Mouse (Mus musculus): ENCODE measurements around the gene Mapt. TPM values are rescaled to one million over a fixed set of nuclear protein-coding genes. Genes with fewer than 3 reads are reported as not detected.

Mapt gene
- polyA plus RNA-seq, 1 experiment from 2014 or later: 235 TPM

DNA sequence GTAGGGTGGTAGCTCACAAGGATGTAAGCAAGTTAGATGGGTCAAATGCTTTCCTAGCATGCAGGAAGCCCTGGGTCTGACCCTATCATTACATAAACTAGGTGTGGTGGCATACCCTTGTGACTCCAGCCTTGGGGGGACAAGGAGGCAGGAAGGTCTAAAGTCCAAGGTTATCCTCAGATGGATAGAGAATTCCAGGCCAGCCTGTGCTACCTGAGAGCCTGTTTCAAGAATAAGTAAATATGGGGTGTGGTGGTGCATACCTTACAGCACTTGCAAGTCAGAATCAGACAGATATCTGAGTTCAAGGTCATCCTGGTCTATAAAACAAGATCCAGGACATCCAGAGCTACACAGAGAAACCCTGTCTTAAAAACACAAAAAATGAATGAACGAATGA lies 96.3 kb downstream of the Mapt start:
- H3K4me2 ChIP-seq (replicated peaks): no peak overlapping the region
- H3K4me1 ChIP-seq: no peaks in the 10 kb centered on the region
- ATAC-seq (ENCODE audit: low FRiP score): no peak
- H3K27me3 ChIP-seq: no peaks in the 10 kb centered on the region
- H3K36me3 ChIP-seq: peaks cover 26% of the 10 kb centered on the region
- 90% methylated on average over 1 of the region's 1 CpGs for WGBS
- no peak overlapping the region for H3K4me3 ChIP-seq
- no peaks in the 10 kb centered on the region for H3K9me3 ChIP-seq (replicated peaks)
- no peak overlapping the region for H3K27ac ChIP-seq
- H3K9ac ChIP-seq: no peak overlapping the region

DNA sequence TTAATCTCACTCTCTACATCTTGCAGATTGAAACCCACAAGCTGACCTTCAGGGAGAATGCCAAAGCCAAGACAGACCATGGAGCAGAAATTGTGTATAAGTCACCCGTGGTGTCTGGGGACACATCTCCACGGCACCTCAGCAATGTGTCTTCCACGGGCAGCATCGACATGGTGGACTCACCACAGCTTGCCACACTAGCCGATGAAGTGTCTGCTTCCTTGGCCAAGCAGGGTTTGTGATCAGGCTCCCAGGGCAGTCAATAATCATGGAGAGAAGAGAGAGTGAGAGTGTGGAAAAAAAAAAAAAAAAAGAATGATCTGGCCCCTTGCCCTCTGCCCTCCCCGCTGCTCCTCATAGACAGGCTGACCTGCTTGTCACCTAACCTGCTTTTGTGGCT lies 96.8 kb downstream of the Mapt start:
- no peak overlapping the region for H3K9ac ChIP-seq
- no peaks in the 10 kb centered on the region for H3K4me1 ChIP-seq
- no peak for ATAC-seq (ENCODE audit: low FRiP score)
- no peak overlapping the region for H3K27ac ChIP-seq
- no peak overlapping the region for H3K4me2 ChIP-seq (replicated peaks)
- no peaks in the 10 kb centered on the region for H3K9me3 ChIP-seq (replicated peaks)
- 88% methylated on average over 6 of the region's 6 CpGs for WGBS
- no peak overlapping the region for H3K4me3 ChIP-seq
- H3K27me3 ChIP-seq: no peaks in the 10 kb centered on the region
- peaks cover 29% of the 10 kb centered on the region for H3K36me3 ChIP-seq

DNA sequence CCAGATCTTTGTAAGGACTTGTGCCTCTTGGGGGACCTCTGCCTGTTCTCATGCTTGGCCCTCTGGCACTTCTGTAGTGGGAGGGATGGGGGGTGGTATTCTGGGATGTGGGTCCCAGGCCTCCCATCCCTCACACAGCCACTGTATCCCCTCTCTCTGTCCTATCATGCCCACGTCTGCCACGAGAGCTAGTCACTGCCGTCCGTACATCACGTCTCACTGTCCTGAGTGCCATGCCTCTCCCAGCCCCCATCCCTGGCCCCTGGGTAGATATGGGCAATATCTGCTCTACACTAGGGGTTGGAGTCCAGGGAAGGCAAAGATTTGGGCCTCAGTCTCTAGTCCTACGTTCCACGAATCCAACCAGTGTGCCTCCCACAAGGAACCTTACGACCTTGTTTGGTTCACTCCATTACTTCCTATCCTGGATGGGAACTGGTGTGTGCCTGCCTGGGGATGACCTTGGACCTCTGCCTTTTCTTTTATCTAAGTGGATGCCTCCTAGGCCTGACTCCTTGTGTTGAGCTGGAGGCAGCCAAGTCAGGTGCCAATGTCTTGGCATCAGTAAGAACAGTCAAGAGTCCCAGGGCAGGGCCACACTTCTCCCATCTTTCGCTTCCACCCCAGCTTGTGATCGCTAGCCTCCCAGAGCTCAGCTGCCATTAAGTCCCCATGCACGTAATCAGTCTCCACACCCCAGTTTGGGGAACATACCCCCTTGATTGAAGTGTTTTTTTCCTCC lies 98.2 kb downstream of the Mapt start:
- H3K36me3 ChIP-seq: peaks cover 39% of the 10 kb centered on the region
- ATAC-seq (ENCODE audit: low FRiP score): no peak
- H3K27ac ChIP-seq: no peak overlapping the region
- H3K9me3 ChIP-seq (replicated peaks): no peaks in the 10 kb centered on the region
- H3K27me3 ChIP-seq: no peaks in the 10 kb centered on the region
- no peaks in the 10 kb centered on the region for H3K4me1 ChIP-seq
- no peak overlapping the region for H3K9ac ChIP-seq
- 82% methylated on average over 11 of the region's 11 CpGs for WGBS
- H3K4me3 ChIP-seq: no peak overlapping the region
- H3K4me2 ChIP-seq (replicated peaks): no peak overlapping the region

DNA sequence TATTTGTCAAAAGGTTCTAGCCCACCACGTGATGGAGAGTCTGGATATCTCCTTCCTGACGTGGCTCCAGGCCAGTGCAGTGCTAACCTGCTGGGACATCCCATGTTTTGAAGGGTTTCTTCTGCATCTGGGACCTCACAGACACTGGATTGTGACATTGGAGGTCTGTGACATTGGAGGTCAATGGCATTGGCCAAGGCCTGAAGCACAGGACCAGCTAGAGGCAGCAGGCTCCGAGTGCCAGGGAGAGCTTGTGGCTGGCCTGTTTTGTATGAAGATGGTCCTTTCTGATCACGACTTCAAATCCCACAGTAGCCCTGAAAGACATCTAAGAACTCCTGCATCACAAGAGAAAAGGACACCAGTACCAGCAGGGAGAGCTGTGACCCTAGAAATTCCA lies 99.0 kb downstream of the Mapt start:
- 86% methylated on average over 4 of the region's 4 CpGs for WGBS
- no peaks in the 10 kb centered on the region for H3K4me1 ChIP-seq
- H3K9me3 ChIP-seq (replicated peaks): no peaks in the 10 kb centered on the region
- H3K36me3 ChIP-seq: peaks cover 47% of the 10 kb centered on the region
- no peak overlapping the region for H3K4me2 ChIP-seq (replicated peaks)
- no peaks in the 10 kb centered on the region for H3K27me3 ChIP-seq
- H3K27ac ChIP-seq: no peak overlapping the region
- ATAC-seq (ENCODE audit: low FRiP score): no peak
- H3K9ac ChIP-seq: no peak overlapping the region
- H3K4me3 ChIP-seq: no peak overlapping the region

DNA sequence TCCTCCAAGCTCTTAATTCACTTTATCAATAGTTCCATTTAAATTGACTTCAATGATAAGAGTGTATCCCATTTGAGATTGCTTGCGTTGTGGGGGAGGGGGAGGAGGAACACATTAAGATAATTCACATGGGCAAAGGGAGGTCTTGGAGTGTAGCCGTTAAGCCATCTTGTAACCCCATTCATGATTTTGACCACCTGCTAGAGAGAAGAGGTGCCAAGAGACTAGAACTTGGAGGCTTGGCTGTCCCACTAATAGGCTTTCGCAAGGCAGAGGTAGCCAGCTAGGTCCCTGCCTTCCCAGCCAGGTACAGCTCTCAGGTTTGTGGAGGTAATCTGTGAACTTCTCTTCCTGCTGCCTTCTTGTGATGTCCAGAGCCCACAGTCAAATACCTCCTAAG lies 100.0 kb downstream of the Mapt start:
- Histone ChIP-seq H3K4me3 (no peak overlapping the region), H3K27ac (0 out of 2 replicates have a peak overlapping the region, but pooled peaks have one; percentile 17), H3K4me1 (no peaks in the 10 kb centered on the region), H3K4me2 (replicated peaks) (no peak overlapping the region), H3K9ac (no peak overlapping the region), H3K27me3 (no peaks in the 10 kb centered on the region), H3K9me3 (replicated peaks) (no peaks in the 10 kb centered on the region), H3K36me3 (peaks cover 51% of the 10 kb centered on the region)
- no peak for ATAC-seq (ENCODE audit: low FRiP score)
- 95% methylated on average over 3 of the region's 3 CpGs for WGBS

DNA sequence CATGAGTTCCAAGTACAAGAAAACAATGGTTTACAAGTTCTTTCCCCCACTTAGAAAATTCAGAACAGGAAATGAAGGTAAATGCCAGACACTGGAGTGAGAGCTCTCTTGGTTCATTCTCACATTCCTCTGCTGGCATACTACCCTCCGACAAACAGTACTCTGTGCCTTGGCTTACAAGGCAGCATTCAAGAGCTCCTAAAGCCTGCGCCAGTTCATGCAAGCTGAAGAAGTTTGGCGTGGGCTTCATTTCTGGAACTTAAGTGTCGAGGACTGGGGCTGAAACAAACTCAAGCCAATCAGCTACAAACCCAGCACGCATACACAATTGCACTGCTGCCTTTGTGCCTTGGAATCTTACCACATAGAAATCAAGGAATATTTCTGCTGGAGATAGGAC lies 100.9 kb downstream of the Mapt start:
- ATAC-seq (ENCODE audit: low FRiP score): no peak
- Histone ChIP-seq H3K36me3 (peaks cover 56% of the 10 kb centered on the region), H3K27ac (no peak overlapping the region), H3K4me1 (no peaks in the 10 kb centered on the region), H3K27me3 (no peaks in the 10 kb centered on the region), H3K9me3 (replicated peaks) (no peaks in the 10 kb centered on the region), H3K9ac (no peak overlapping the region), H3K4me2 (replicated peaks) (no peak overlapping the region), H3K4me3 (no peak overlapping the region)
- 92% methylated on average over 5 of the region's 5 CpGs for WGBS

DNA sequence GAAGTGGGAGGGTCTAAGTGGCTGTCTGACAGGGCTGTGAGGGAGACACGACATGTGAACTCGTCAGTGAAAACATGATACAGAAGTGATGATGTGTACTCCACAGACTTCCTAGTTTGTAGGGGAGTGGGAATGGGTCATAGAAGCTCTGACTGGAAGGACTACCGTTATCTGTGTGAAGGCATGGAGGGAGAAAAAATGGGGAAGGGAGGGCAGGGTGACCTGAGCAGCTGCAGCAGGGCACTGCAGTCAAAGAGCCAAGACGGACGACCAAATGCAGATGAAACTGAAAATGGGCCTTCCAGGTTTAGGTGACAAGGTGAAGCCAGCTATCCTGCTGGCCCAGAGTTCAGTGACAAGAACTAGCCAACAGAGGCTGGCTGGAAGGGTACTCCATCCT lies 102.9 kb downstream of the Mapt start:
- no peak overlapping the region for H3K4me2 ChIP-seq (replicated peaks)
- H3K27ac ChIP-seq: no peak overlapping the region
- peaks cover 64% of the 10 kb centered on the region for H3K36me3 ChIP-seq
- ATAC-seq (ENCODE audit: low FRiP score): no peak
- H3K27me3 ChIP-seq: no peaks in the 10 kb centered on the region
- no peaks in the 10 kb centered on the region for H3K4me1 ChIP-seq
- no peaks in the 10 kb centered on the region for H3K9me3 ChIP-seq (replicated peaks)
- no peak overlapping the region for H3K4me3 ChIP-seq
- H3K9ac ChIP-seq: no peak overlapping the region
- WGBS: 79% methylated on average over 5 of the region's 5 CpGs

DNA sequence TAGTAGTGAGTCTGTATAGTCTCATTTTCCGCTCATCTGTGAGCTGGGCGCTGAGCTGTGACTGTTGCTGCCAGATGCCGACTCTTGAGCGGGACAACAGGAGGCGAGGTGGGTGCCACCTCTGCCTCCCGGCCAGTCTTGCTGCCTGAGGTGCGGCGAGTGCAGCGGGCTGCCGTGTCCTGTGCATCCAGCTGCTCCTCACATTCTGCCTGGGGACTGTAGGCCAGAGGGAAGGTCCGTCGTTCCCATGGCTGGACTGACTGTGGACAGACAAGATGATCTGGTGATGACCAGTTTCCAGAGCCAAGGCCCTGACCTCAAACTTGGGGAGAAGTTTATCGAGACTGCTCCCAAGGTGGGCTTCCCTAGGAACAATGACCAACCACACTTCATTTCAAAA lies 103.8 kb downstream of the Mapt start:
- no peak for ATAC-seq (ENCODE audit: low FRiP score)
- peaks cover 71% of the 10 kb centered on the region for H3K36me3 ChIP-seq
- no peak overlapping the region for H3K4me2 ChIP-seq (replicated peaks)
- H3K27ac ChIP-seq: no peak overlapping the region
- H3K27me3 ChIP-seq: no peaks in the 10 kb centered on the region
- no peaks in the 10 kb centered on the region for H3K9me3 ChIP-seq (replicated peaks)
- no peak overlapping the region for H3K9ac ChIP-seq
- H3K4me1 ChIP-seq: no peaks in the 10 kb centered on the region
- no peak overlapping the region for H3K4me3 ChIP-seq
- 92% methylated on average over 13 of the region's 13 CpGs for WGBS

DNA sequence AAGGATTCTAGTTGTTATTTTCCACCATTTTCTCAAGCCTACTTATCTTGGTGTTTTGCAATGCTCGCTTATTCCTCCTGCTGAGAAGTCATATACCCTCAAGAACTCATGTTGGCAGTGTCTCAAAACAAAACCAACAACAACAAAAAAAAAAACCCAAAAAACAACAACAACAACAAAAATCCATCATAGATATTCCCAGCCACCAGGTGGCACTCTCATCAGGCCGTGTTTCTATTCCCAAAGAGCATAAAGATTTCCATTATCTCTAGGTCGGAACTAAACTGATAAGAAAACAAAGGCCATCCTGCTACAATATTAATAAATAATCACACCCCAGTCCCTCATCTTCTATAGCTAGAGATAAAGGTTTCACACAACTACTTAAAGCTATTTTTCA lies 115.7 kb downstream of the Mapt start:
- ATAC-seq (ENCODE audit: low FRiP score): no peak
- Histone ChIP-seq H3K4me1 (no peaks in the 10 kb centered on the region), H3K27me3 (no peaks in the 10 kb centered on the region), H3K27ac (no peak overlapping the region), H3K9me3 (replicated peaks) (no peaks in the 10 kb centered on the region), H3K4me2 (replicated peaks) (no peak overlapping the region), H3K9ac (no peak overlapping the region), H3K36me3 (peaks cover 56% of the 10 kb centered on the region), H3K4me3 (no peak overlapping the region)
- 65% methylated on average over 3 of the region's 3 CpGs for WGBS

DNA sequence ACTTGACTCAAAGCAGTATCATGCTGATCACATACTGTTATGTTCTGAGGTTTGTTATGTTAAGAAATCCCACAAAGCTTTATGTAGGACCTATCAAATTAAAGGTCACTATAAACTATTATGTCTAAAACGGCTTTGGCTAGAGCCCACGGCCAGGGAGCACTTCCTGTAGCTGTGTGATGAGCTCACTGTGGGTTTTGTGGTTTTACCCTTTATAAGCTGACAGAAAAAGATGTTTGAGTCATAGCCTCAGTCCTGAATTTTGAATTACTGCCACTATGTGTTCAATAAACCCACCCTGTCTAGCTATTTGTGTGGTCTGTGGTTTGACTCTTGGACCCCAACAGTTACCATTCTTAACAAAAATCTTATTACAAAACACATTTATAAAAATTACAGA lies 130.6 kb downstream of the Mapt start:
- Histone ChIP-seq H3K4me3 (no peak overlapping the region), H3K27me3 (no peaks in the 10 kb centered on the region), H3K27ac (no peak overlapping the region), H3K4me1 (no peaks in the 10 kb centered on the region), H3K9ac (no peak overlapping the region), H3K36me3 (peaks cover 12% of the 10 kb centered on the region; the same call in 1 of the 2 replicates), H3K4me2 (replicated peaks) (no peak overlapping the region), H3K9me3 (replicated peaks) (no peaks in the 10 kb centered on the region)
- 79% methylated on average over 2 of the region's 2 CpGs for WGBS
- ATAC-seq (ENCODE audit: low FRiP score): no peak

DNA sequence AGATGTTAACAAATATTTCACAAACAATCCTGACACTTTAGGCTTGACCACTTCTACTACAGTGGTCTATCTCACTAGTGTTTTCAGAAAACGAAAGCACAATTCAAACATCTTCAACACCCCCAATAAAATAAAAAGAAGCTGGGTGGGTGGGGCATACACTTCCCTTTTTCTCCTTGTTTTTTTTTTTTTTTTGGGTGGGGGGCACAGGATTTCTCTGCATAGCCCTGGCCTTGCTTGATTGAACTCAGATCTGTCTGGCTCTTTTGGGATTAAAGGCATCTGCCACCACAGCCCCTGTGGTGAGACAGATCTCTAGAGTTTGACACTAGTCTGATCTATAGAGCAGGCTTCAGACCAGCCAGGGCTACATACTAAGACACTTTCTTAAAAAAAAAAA lies 131.5 kb downstream of the Mapt start:
- H3K9me3 ChIP-seq (replicated peaks): no peaks in the 10 kb centered on the region
- no peaks in the 10 kb centered on the region for H3K27me3 ChIP-seq
- no peak overlapping the region for H3K27ac ChIP-seq
- no peaks in the 10 kb centered on the region for H3K4me1 ChIP-seq
- H3K4me3 ChIP-seq: no peak overlapping the region
- WGBS: 96% methylated on average over 1 of the region's 1 CpGs
- ATAC-seq (ENCODE audit: low FRiP score): no peak
- peaks cover 13% of the 10 kb centered on the region; the same call in 1 of the 2 replicates for H3K36me3 ChIP-seq
- H3K4me2 ChIP-seq (replicated peaks): no peak overlapping the region
- H3K9ac ChIP-seq: no peak overlapping the region

DNA sequence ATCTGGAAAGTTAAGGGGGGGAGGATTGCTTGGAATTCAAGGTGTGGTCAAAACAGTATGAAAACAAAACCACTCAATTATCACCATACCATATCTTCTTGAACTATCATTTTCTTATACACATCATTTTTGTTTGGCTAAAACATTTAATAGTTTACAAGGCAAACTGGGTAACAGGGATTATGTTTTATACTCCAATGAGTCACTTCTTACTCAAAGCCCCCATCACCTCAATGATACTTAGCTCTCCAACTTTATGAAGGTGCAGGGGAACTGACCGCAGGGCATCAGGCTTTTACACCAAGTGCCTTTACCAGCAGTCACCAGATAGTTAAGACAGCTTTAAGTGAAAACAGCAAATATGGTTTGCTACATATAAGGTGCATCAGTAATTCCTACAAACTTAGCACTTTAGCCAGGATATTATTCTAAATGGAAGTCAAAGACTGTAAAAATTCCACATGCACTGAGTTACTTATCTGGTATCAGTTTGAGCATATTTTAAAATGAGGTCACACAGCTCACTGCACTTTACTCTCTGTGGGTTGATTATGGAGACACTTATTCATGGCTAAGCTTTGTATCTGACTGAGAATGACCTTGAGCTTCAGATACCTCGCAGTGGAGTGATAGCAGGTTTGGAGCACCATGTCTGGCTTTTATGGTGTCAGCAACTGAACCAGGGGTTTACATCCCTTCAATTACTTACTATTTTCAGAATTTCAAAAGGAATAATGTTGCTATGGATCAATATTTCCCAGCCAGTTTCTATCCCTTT lies 132.8 kb downstream of the Mapt start:
- peaks cover 20% of the 10 kb centered on the region; the same call in 1 of the 2 replicates for H3K36me3 ChIP-seq
- no peak overlapping the region for H3K27ac ChIP-seq
- ATAC-seq (ENCODE audit: low FRiP score): no peak
- 92% methylated on average over 2 of the region's 2 CpGs for WGBS
- H3K4me1 ChIP-seq: no peaks in the 10 kb centered on the region
- H3K9ac ChIP-seq: no peak overlapping the region
- H3K4me3 ChIP-seq: no peak overlapping the region
- no peak overlapping the region for H3K4me2 ChIP-seq (replicated peaks)
- H3K27me3 ChIP-seq: no peaks in the 10 kb centered on the region
- no peaks in the 10 kb centered on the region for H3K9me3 ChIP-seq (replicated peaks)

Data from hindbrain, embryonic 12.5 days (tissue).